Mouse (Mus musculus): ENCODE measurements at regions not wholly inside any gene's neighbourhood (a gene's known extent, or its start where the extent isn't known, plus 50 kb on each side); places are given as distances from the start of the nearest gene placed in this dataset.

GRCm38 (mm10) chr11:23978300-23978699 is 83.2 kb upstream of the Papolg start:
- peak in 1 of 2 experiments; percentile 13; a peak in 1 of 4 replicates for TF ChIP-seq CTCF (conservative IDR thresholded peaks at IDR 0.05 in 1 of 2, IDR thresholded peaks at IDR 0.05 in 1 of 2; ENCODE audit: low read depth in 2 of 2, low read length in 2 of 2)
- TF ChIP-seq TCF12 (IDR thresholded peaks at IDR 0.05; ENCODE audit: low read depth, low read length), result no peak
- no peak for TF ChIP-seq CHD2 (IDR thresholded peaks at IDR 0.05; ENCODE audit: low read length)
- TF ChIP-seq ZKSCAN1 (IDR thresholded peaks at IDR 0.05; ENCODE audit: borderline replicate concordance, low read depth, low read length), result no peak
- TF ChIP-seq HCFC1 (IDR thresholded peaks at IDR 0.05; ENCODE audit: low read depth, low read length), result no peak
